Mouse (Mus musculus): ENCODE results near the gene Sema4g. TPM values are rescaled to one million over a fixed set of nuclear protein-coding genes. Genes with fewer than 3 reads are reported as not detected.

Sema4g gene
- total RNA-seq, 2 experiments from 2014 or later = 0.14 to 0.30 TPM

DNA sequence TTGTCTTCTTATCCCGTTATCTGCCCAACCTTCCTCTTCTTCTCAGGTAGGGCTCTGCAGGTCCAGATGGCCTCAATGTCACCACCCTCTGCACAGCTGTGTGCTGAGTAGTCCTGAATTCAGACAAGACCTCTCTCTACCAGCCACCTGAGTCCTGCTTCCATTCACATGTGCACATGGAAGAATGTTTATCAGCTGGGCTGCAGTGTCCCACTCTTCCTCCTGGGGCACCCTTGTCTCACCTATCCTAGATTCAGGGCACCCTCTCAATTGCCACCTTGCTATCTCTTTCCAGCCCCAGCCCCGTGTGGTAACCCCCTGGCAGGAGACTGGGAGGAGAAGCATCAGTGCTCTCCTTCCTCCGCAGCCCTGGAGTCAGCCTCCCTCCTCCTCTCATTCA is 13.4 kb downstream of the Sema4g start:
- intact Hi-C loops (cut with DNase I) = no loop called here
- DNase-seq = no peak

- intact Hi-C loops (cut with DNase I) = no loop called here
Measured at GRCm38 (mm10) chr19:45003740-45004516, 15.0 kb downstream of the Sema4g start.

DNA sequence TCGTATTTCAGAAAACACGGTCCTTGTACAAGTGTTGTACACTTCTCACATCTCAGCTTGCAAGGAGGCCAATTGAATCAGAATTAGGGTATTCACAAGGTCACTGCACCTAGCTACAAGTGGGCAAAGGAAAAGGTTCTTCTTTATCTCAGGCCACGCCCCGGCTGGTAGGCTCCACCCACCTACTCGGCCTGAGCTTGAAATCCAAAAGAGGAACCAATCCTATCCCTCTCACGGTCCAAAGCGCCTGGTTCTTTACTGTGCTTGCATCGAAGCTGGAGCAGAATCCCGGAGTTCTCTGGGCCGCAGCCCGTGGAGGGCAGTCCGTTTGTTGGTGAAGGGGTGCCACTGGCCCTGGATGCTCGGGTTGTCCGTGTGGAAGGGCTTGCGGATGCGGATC is 16.5 kb downstream of the Sema4g start, which contains the start of gene Twnk:
Gene Twnk, plus strand, starts transcription at position 220 of the 400 bp plus-strand sequence.
- intact Hi-C loops (cut with DNase I) = loop anchor here (5.0 kb wide), 1 partner anchor 73 kb away; the partner anchor contains the start of gene Slf2
- DNase-seq = peak; percentile 47 to 60

More at GRCm38 (mm10) chr19:45003740-45004516, 15.0 kb downstream of the Sema4g start:
- no peak for DNase-seq

GRCm38 (mm10) chr19:45005957-45006712 is 17.2 kb downstream of the Sema4g start, which contains the start of gene Mrpl43:
Gene Mrpl43 (minus strand): TSS chr19:45006442.
- DNase-seq = peak; percentile 97 to 99
- intact Hi-C loops (cut with DNase I) = loop anchor here (5.0 kb wide), 1 partner anchor 74 kb away; the partner anchor contains the start of gene Slf2

DNA sequence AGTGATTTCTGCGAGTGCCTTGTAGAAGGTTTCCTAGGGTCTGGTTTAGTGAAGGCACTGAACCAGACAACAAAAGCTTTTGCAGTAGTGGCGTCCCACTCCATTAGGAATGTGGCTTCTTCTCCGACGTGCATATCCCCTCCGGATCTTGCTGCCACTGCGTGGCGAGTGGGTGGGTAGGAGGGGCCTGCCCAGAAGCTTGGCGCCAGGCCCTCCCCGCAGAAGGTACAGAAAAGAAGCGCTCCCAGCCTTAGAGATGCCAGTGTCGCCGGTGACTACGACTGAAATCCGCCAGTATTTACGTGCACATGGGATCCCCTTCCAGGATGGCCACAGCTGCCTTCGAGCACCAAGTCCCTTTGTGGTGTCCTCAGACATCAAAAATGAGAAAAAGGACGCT is 18.1 kb downstream of the Sema4g start:
- intact Hi-C loops (cut with DNase I) = loop anchor here (5.0 kb wide), 1 partner anchor 75 kb away; the partner anchor contains the start of gene Slf2
- DNase-seq = no peak

DNA sequence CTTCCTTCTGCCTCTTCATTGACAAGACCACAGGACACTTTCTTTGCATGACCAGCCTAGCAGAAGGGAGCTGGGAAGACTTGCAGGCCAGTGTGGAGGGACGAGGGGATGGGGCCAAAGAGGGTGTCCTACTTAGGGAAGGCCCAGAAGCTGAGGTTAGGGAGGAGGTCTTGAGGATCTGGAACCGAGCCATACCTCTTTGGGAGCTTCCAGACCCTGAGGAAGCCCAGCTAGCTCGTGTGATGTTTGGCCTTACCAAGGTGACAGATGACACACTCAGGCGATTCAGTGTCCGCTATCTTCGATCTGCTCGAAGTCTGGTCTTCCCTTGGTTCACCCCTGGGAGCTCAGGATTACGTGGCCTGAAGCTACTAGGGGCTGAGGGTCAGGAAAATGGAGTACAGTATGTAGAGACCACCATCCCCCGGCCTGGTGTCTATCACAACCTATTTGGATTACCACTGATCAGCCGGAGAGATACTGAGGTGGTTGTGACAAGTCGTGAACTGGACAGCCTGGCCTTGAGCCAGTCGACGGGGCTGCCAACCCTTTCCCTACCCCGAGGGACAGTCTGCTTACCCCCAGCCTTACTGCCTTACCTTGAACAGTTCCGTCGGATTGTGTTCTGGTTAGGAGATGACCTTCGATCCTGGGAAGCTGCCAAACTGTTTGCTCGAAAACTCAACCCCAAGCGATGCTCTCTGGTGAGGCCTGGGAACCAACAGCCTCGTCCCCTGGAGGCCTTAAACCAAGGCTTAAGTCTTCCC is 18.7 kb downstream of the Sema4g start:
- intact Hi-C loops (cut with DNase I) = loop anchor here (5.0 kb wide), 1 partner anchor 75 kb away; the partner anchor contains the start of gene Slf2
- peak in 1 of 2 experiments; percentile 10 for DNase-seq

DNA sequence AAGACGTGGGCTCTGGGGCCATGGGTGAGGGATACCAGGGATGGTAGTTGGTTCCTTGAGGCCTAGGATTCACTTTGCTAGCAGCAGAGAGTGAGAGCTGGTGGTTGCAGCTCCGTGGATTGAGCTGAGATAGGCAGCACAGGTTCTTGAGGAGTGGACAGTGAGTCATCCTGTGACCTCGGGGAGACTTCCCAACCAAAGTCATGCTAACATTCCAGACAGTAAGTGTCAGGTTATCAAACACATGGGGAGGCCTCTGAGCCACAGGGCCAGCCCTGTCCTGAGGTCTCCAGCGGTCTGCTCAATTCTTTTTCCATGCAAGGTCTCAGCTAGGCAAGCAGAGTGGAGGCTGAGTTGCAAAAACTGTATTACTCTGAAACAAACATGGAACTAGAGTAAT is 21.7 kb downstream of the Sema4g start:
- intact Hi-C loops (cut with DNase I) = no loop called here
- DNase-seq = no peak

DNA sequence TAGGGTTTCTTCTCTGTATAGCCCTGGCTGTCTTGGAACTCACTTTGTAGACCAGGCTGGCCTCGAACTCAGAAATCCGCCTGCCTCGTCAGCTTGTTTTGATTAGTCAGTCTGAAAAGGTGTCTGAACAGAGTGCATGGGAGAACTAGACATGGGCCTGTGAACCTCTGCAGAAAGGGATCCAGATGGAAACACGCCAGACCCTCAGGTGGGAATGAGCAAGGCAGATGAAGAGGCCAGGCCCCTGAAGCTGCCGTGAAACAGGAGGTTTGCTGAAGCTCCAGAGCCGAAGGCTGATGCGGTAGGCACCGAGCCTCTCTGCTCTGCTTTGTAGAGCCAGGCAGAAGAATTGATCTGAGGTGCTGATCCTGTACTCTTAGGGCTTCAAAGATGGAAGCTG is 23.3 kb downstream of the Sema4g start:
- intact Hi-C loops (cut with DNase I) = loop anchor here (1.0 kb wide), 1 partner anchor 19 kb away; no protein-coding TSS in a partner anchor
- DNase-seq = peak in 1 of 2 experiments; percentile 5

GRCm38 (mm10) chr19:45012636-45013035 is 23.7 kb downstream of the Sema4g start:
- peak in 1 of 2 experiments; percentile 28 for DNase-seq
- intact Hi-C loops (cut with DNase I) = loop anchor here (1.0 kb wide), 1 partner anchor 19 kb away; no protein-coding TSS in a partner anchor

- no peak for DNase-seq
- intact Hi-C loops (cut with DNase I) = no loop called here
Measured at GRCm38 (mm10) chr19:45013581-45014225, 24.8 kb downstream of the Sema4g start.

DNA sequence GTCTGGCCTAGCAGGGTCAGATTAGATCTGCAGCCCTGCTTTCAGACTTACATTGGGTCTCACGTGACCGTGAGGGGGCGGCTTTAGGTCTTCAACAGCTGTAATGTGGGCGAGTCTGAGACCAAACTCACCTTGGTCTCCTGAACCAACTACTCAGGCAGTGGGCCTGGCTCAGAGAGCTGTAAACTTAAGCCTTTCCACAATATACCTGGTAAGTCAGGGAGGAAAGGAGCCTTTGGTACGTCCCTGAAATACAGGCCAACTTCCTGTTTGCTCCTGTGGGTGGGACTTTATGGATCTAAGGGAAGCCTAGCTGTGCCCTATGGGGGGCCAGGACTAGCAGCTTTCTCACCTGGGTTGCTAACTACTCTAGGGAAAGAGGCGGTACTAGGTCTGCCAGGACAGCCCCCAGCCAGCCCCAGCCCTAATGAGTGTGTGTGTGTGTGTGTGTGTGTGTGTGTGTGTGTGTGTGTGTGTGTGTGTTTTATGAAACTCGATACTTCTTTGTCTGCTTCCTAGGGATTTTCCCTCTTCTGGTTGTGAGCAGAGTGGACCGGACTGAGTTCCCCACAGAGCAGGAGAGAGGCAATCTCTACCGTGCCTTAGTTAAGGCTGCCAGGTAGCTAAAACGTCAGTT is 25.6 kb downstream of the Sema4g start, which contains the start of gene Lzts2:
Gene Lzts2, plus strand, starts transcription at position 80 of the 637 bp plus-strand sequence.
- peak; percentile 15 to 21 for DNase-seq

GRCm38 (mm10) chr19:45014981-45015402 is 26.1 kb downstream of the Sema4g start:
- intact Hi-C loops (cut with DNase I) = loop anchor here (5.0 kb wide), 2 partner anchors 62 to 1382 kb away; partner anchors contain the start of genes Actr1a, Kazald1 and Sufu
- peak; percentile 71 to 78 for DNase-seq

More for the DNA sequence above, 25.6 kb downstream of the Sema4g start, which contains the start of gene Lzts2:
- intact Hi-C loops (cut with DNase I) = no loop called here

- DNase-seq = peak; percentile 66 to 78
- intact Hi-C loops (cut with DNase I) = loop anchor here (5.0 kb wide), 2 partner anchors 62 to 1382 kb away; partner anchors contain the start of genes Actr1a, Kazald1 and Sufu
Measured at GRCm38 (mm10) chr19:45015518-45016281, 26.8 kb downstream of the Sema4g start.

DNA sequence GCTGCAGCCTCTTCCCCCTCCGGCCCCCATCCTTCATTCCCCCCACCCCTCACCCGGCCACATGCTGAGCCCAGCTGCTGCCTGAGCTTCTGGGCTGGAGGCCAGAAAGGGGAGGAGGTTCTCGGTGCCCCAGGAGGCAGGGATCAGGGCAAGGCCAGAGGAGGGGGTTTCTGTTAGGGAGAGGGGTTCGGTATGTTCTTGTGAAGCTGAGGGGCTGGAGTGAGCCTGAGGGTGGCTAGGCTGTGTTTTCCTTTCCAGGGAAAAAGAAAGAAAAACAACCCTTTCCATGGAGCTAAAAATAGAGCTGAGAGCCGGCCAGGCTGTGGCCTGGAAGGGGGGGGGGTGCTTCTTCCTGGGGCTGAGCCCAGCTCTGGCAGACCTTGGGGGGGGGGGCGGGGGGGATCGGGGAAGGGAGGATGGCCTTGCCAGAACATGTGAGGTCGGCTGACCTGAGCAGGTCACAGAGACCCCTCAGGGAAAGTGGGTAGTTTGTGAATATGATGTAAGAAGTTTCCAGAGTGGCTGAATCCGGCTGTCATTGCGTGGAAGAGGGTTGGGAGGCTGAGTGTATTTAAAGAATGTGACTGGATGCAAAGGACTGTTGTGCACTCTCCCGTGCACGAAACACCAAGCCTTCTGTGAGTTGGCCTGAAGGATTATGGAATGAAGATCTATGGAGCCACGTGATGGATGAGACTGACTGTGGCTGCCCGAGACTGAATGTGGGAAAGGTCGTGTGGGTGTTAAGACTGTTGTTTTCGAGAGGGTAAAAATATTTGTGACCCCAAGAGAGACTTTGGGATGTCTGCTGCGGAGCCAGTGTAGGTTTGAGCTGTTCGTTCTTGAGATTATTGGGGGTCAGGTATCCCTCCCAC is 27.7 kb downstream of the Sema4g start:
- intact Hi-C loops (cut with DNase I) = loop anchor here (5.0 kb wide), 2 partner anchors 61 to 1381 kb away; partner anchors contain the start of genes Actr1a, Kazald1 and Sufu
- peak; percentile 81 to 87 for DNase-seq

GRCm38 (mm10) chr19:45017216-45017771 is 28.4 kb downstream of the Sema4g start:
- intact Hi-C loops (cut with DNase I) = loop anchor here (5.0 kb wide), 2 partner anchors 60 to 1380 kb away; partner anchors contain the start of genes Actr1a, Kazald1 and Sufu
- peak; percentile 85 to 90 for DNase-seq

DNA sequence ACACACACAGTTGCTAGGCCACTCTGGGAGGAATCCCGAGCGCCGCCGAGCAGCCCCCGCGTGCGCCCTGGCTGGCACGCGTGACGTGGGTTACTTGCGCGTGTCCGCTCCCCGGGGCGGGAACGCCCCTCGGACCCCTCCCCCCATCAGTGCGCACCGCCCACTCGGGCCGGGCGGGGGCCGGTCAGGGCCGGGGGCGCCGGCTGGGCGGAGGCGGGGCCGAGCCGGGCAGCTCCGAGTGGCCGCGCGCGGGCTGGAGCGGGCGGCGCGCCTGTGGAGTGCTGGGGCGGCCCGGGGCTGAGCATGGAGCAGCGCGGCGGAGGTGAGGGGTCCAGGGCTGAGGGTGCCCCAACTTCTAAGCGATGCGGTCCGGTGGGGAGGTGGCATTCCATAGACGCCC is 29.0 kb downstream of the Sema4g start:
- intact Hi-C loops (cut with DNase I) = loop anchor here (5.0 kb wide), 2 partner anchors 59 to 1379 kb away; partner anchors contain the start of genes Actr1a, Kazald1 and Sufu
- peak; percentile 87 to 93 for DNase-seq
